Mouse (Mus musculus) lung, embryonic 14.5 days (tissue): ENCODE measurements around the gene Retreg3. TPM values are rescaled to one million over a fixed set of nuclear protein-coding genes. Genes with fewer than 3 reads are reported as not detected.

Experiments
- ATAC-seq: fragments of 200-750 bp; cut with Nextera tagmentation; 2 replicates; pipeline ENCODE4 v1.8.0; 2017; ENCODE audit warnings: mild to moderate bottlenecking, moderate TSS enrichment, moderate library complexity; ENCODE audit not compliant: insufficient read depth
- DNase-seq: peaks from one replicate; pipeline ENCODE4 v3.0.0-alpha.2; 2015
- H3K27ac ChIP-seq: fragments of 300-500 bp; sonication (generic); 2 replicates; pipeline ENCODE4 v1.5.1; 2014; ENCODE audit warnings: low read depth, mild to moderate bottlenecking, moderate library complexity
- H3K27me3 ChIP-seq: fragments of 300-500 bp; sonication (generic); 2 replicates; pipeline ENCODE4 v1.6.1; 2014; ENCODE audit warnings: low read length, control low read depth; ENCODE audit not compliant: insufficient read depth
- H3K36me3 ChIP-seq: fragments of 300-500 bp; sonication (generic); 2 replicates; pipeline ENCODE4 v1.6.1; 2014; ENCODE audit warnings: control low read depth; ENCODE audit not compliant: insufficient read depth
- H3K4me1 ChIP-seq: fragments of 300-500 bp; sonication (generic); 2 replicates; pipeline ENCODE4 v1.6.1; 2014; ENCODE audit warnings: antibody characterized with exemption, control low read depth; ENCODE audit not compliant: insufficient read depth
- H3K4me2 ChIP-seq: fragments of 300-500 bp; sonication (generic); 2 replicates; pipeline ENCODE4 v1.6.1; 2014; ENCODE audit warnings: mild to moderate bottlenecking
- H3K4me3 ChIP-seq: fragments of 300-500 bp; sonication (generic); 2 replicates; pipeline ENCODE4 v1.5.1; 2014; ENCODE audit warnings: low read depth, low read length
- H3K9ac ChIP-seq: fragments of 300-500 bp; sonication (generic); 2 replicates; pipeline ENCODE4 v1.6.1; 2014
- H3K9me3 ChIP-seq: fragments of 300-500 bp; sonication (generic); 2 replicates; pipeline ENCODE4 v1.6.1; 2016; ENCODE audit warnings: low read depth, low read length, control low read depth
- CTCF ChIP-seq: IDR thresholded peaks from 2 replicates; pipeline ENCODE4 v1.5.1; 2016; ENCODE audit warnings: antibody characterized with exemption, low read depth
- WGBS: fragments of 180-500 bp; shearing (Covaris S2); extraction: QIAGEN DNeasy Blood & Tissue Kit; methylation state at CpG from one replicate; pipeline ENCODE4 v1.1.7; 2014; 5-methylcytosine and 5-hydroxymethylcytosine counted together
- polyA plus RNA-seq: library from polyadenylated mRNA; unstranded; fragments of >200 nt; fragmentation: Nextera tagmentation; extraction: Ambion mirVana; gene quantifications from 2 replicates; pipeline ENCODE4 v1.2.1, GENCODE M21; 2014

The Retreg3 gene
- polyA plus RNA-seq, 1 experiment from 2014 or later = 9.3 TPM

DNA sequence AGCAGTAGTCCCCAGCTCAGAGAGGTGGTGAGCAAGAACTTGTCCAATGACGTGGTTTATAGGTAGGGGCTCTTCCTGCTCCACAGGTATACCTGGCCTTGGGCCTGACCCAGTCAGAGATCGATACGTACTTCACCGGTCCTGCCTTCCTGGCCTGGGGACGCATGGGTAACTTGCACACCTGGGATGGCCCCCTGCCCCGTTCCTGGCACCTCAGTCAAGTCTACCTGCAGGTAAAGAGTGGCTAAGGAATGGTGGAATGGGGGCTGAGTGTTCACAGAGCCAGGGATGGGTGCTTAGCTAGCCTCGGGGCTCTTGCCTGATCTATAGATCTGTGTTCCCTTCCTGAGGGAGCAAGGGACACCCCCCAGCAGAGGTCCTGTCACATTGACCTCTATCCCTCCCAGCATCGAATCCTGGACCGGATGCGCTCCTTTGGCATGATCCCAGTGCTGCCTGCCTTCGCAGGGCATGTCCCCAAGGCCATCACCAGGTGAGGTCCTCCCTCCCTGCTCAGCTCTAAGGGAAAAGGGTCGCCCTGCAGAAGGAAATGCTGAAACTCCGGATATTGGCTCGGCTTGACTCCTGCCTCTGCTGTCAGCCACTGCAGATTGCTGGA is 47.8 kb downstream of the Retreg3 start:
- no peak for ATAC-seq
- Histone ChIP-seq H3K27me3 (peaks cover 7% of the 10 kb centered on the region; the same call in 1 of the 2 replicates), H3K9ac (no peak overlapping the region), H3K4me1 (peaks cover 8% of the 10 kb centered on the region; the same call in 1 of the 2 replicates), H3K4me3 (no peak overlapping the region), H3K9me3 (no peaks in the 10 kb centered on the region), H3K36me3 (no peaks in the 10 kb centered on the region), H3K27ac (no peak overlapping the region), H3K4me2 (no peak overlapping the region)
- 69% methylated on average over 14 of the region's 14 CpGs for WGBS
- DNase-seq = no peak
- TF ChIP-seq CTCF = no peak

DNA sequence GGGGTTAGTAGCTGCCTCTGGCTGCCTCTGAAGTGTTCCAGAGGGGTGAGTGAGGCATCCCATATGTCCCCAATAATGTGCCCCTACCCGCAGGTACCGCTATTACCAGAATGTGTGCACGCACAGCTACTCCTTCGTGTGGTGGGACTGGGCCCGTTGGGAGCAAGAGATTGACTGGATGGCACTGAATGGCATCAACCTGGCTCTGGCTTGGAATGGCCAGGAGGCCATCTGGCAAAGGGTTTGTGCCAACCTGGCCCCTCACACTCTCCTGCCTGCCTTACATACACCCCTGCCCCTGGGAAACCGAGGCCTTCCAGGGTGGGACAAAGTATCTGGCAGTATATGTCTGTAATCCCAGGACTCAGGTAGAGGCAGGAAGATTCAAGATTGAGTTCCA is 48.7 kb downstream of the Retreg3 start:
- Histone ChIP-seq H3K4me3 (peak overlapping the region; percentile 78), H3K9ac (no peak overlapping the region), H3K27ac (no peak overlapping the region), H3K9me3 (no peaks in the 10 kb centered on the region), H3K4me1 (peaks cover 11% of the 10 kb centered on the region; the same call in 1 of the 2 replicates), H3K36me3 (no peaks in the 10 kb centered on the region), H3K4me2 (peak overlapping the region; percentile 99), H3K27me3 (peaks cover 7% of the 10 kb centered on the region; the same call in 1 of the 2 replicates)
- TF ChIP-seq CTCF = no peak
- WGBS = 76% methylated on average over 6 of the region's 6 CpGs
- ATAC-seq = no peak
- DNase-seq = no peak

GRCm38 (mm10) chr11:101070189-101070527 is 49.5 kb downstream of the Retreg3 start:
- Histone ChIP-seq H3K4me2 (peak overlapping the region; percentile 99), H3K4me3 (peak overlapping the region; percentile 78), H3K9ac (peak overlapping the region; percentile 72), H3K27me3 (peaks cover 7% of the 10 kb centered on the region; the same call in 1 of the 2 replicates), H3K36me3 (no peaks in the 10 kb centered on the region), H3K9me3 (no peaks in the 10 kb centered on the region), H3K4me1 (peaks cover 11% of the 10 kb centered on the region; the same call in 1 of the 2 replicates), H3K27ac (no peak overlapping the region)
- ATAC-seq (peak; percentile 35; the same call in 1 of the 2 replicates), DNase-seq (no peak)
- WGBS = under 1% methylated on average over 36 of the region's 36 CpGs
- no peak for TF ChIP-seq CTCF

- DNase-seq = peak; percentile 95
- Histone ChIP-seq H3K9ac (peak within 1 kb of the TSS; percentile 72), H3K4me2 (peak within 1 kb of the TSS; percentile 99), H3K9me3 (no peaks in the 10 kb centered on the region), H3K4me1 (peaks cover 12% of the 10 kb centered on the region), H3K4me3 (peak within 1 kb of the TSS; percentile 78), H3K27me3 (peaks cover 7% of the 10 kb centered on the region; the same call in 1 of the 2 replicates), H3K27ac (no peak within 1 kb of the TSS), H3K36me3 (0 out of 2 replicates have a peak, but pooled peaks cover under 1% of the 10 kb centered on the region)
- TF ChIP-seq CTCF = no peak
- peak; percentile 86 for ATAC-seq
- WGBS = 3% methylated on average over 35 of the region's 35 CpGs
These were observed 50.1 kb downstream of the Retreg3 start, which contains the start of gene Naglu for GRCm38 (mm10) chr11:101069391-101070188. Gene Naglu, plus strand, starts transcription at chr11:101070012.

DNA sequence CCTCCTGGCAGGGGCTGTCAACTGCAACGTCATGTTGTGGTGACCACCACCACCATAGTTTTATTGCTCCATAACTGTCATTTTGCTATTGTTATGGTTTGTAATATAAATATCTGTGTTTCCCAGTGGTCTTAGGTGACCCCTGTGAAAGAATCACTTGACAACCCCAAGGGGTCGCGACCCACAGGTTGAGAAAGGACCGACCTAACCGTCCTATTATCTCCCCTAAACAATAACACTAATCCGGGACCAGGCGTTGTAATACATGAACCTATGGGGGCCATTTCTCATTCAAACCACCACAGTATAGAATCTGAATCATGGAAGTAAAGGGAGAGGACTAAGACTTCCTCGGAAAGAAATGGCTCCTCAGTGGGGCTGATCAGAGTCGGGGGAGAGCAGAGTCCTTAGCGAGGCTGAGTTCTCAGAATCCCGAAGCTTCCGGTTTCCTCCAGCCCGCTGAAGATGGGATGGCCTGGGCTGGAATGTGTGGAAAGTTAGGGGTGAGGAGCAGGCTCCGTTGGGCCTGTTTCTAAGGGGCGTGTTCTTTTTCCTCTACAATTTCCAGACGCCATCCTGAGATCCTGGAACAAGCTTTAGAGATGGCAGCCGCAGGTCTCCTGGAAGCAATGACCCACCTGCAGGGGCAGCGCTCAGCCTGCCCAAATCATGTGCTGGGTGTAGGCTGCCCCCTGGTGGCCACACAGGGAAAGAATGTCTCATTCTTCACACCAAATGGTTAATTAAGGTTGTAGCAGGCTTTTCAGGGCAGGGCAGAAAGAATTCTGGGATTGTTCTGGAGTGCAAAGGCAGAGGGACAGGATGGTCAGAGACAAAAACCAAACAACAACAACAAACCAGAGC is 52.9 kb downstream of the Retreg3 start:
- DNase-seq (peak; percentile 89), ATAC-seq (no peak)
- Histone ChIP-seq H3K4me3 (peak overlapping the region; percentile 24), H3K27ac (peak overlapping the region; percentile 48), H3K4me1 (peaks cover 29% of the 10 kb centered on the region), H3K9ac (no peak overlapping the region), H3K36me3 (peaks cover 13% of the 10 kb centered on the region; the same call in 1 of the 2 replicates), H3K4me2 (peak overlapping the region; percentile 57), H3K27me3 (peaks cover 7% of the 10 kb centered on the region; the same call in 1 of the 2 replicates), H3K9me3 (no peaks in the 10 kb centered on the region)
- TF ChIP-seq CTCF = peak; percentile 99
- 15% methylated on average over 18 of the region's 18 CpGs for WGBS

DNA sequence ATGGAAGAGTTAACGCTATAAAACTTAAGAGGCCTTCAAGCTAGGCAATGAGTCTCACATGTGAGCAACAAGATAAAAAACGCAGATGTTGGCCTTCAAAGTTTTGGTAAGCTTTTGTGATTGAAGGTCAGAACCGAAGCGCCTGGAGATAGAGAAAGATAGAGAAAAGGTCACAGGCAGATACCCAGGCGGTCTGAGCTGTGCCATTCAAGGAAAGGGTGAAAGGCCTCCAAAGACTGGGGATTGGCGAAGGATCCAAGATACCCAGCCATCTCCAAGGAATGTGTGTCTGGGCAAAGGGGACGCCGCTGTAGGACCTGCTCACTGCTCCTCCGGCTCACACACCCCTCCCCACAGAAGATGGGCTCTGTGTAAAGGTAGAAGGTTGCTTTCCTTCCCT is 54.7 kb downstream of the Retreg3 start:
- DNase-seq (no peak), ATAC-seq (no peak)
- Histone ChIP-seq H3K36me3 (peaks cover 20% of the 10 kb centered on the region), H3K4me3 (no peak overlapping the region), H3K9me3 (no peaks in the 10 kb centered on the region), H3K4me2 (no peak overlapping the region), H3K27ac (peak overlapping the region; percentile 96; the same call in 1 of the 2 replicates), H3K4me1 (peaks cover 28% of the 10 kb centered on the region), H3K27me3 (peaks cover 7% of the 10 kb centered on the region; the same call in 1 of the 2 replicates), H3K9ac (no peak overlapping the region)
- TF ChIP-seq CTCF = no peak
- 84% methylated on average over 9 of the region's 9 CpGs for WGBS
